Comparison of ENCODE assay signal across 8 mouse cellular contexts in the genomic region with DNA sequence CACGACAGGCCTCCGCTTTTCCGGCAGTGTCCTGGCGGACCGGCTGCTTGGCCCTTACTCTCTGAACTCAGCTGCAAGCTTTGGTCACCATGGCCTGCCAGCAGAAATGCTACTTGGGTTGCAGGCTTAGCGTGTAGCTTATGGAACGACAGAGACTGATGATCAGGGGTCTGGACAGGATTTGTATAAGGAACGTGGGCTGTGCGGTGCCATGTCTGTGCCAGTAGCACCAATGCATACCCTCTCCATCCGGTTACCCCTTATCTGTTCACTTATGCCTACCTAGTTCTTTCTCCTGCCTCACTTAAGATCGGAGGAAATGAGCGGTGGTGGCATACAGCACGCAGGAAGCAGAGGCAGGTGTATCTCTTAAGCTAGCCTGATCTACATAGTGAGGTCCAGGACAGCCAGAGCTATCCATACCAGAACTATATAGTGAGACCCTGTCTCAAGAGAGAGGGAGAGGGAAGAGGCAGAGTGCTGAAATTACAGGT. TPM values are rescaled to one million over a fixed set of nuclear protein-coding genes. Genes with fewer than 3 reads are reported as not detected.
DNase-seq lines count a peak whose midpoint lies in the region; ATAC-seq and TF ChIP-seq lines count a peak whose summit lies in the region.

No protein-coding gene starts in this region.

- no peak for ATAC-seq in lung, embryonic 14.5 days (ENCODE audit: insufficient read depth)
- ATAC-seq in embryonic facial prominence, embryonic 13.5 days (ENCODE audit: insufficient number of reproducible peaks, insufficient read depth, low FRiP score, low TSS enrichment, low read depth) = no peak
- ATAC-seq in intestine, embryonic 16.5 days = peak; percentile 1; the same call in 1 of the 2 replicates
- ATAC-seq in neural tube, embryonic 12.5 days (ENCODE audit: low FRiP score, low read depth) = peak; percentile 2; the same call in 1 of the 2 replicates

- DNase-seq in lung, embryonic 14.5 days = no peak
- DNase-seq in lung, postnatal 4 days = no peak
- no peak for DNase-seq in left cerebral cortex, adult 8-10 months (ENCODE audit: low spot score in 2 of 2)
- no peak for DNase-seq in kidney, adult 18-20 months
- no peak for DNase-seq in layer of hippocampus, adult 9-10 months (ENCODE audit: low spot score)

- peak overlapping the region; percentile 84 for H3K4me2 ChIP-seq in lung, embryonic 14.5 days
- H3K4me2 ChIP-seq in embryonic facial prominence, embryonic 13.5 days = peak overlapping the region; percentile 88
- peak overlapping the region; percentile 86 for H3K4me2 ChIP-seq in intestine, embryonic 16.5 days (ENCODE audit: low read depth, low read length)
- peak overlapping the region; percentile 72 for H3K4me2 ChIP-seq in neural tube, embryonic 12.5 days (replicated peaks)

- H3K4me3 ChIP-seq in lung, embryonic 14.5 days (ENCODE audit: low read depth, low read length) = peak overlapping the region; percentile 55
- H3K4me3 ChIP-seq in embryonic facial prominence, embryonic 13.5 days = peak overlapping the region; percentile 57
- H3K4me3 ChIP-seq in intestine, embryonic 16.5 days (ENCODE audit: low read length) = peak overlapping the region; percentile 51
- H3K4me3 ChIP-seq in neural tube, embryonic 12.5 days = peak overlapping the region; percentile 46

- TF ChIP-seq CTCF in lung, embryonic 14.5 days (IDR thresholded peaks at IDR 0.05; ENCODE audit: low read depth) = no peak

- WGBS in lung, embryonic 14.5 days = 15% methylated on average over 13 of the region's 13 CpGs
- 23% methylated on average over 13 of the region's 13 CpGs for WGBS in embryonic facial prominence, embryonic 13.5 days
- 21% methylated on average over 13 of the region's 13 CpGs for WGBS in intestine, embryonic 16.5 days
- 26% methylated on average over 13 of the region's 13 CpGs for WGBS in neural tube, embryonic 12.5 days

- H3K4me1 ChIP-seq in lung, embryonic 14.5 days (ENCODE audit: insufficient read depth) = peaks cover 21% of the 10 kb centered on the region
- peaks cover 23% of the 10 kb centered on the region for H3K4me1 ChIP-seq in embryonic facial prominence, embryonic 13.5 days
- peaks cover 19% of the 10 kb centered on the region for H3K4me1 ChIP-seq in intestine, embryonic 16.5 days (ENCODE audit: control insufficient read depth, insufficient read depth, low read length)
- peaks cover 19% of the 10 kb centered on the region for H3K4me1 ChIP-seq in neural tube, embryonic 12.5 days

- H3K9ac ChIP-seq in lung, embryonic 14.5 days = peak overlapping the region; percentile 75
- peak overlapping the region; percentile 84 for H3K9ac ChIP-seq in embryonic facial prominence, embryonic 13.5 days
- peak overlapping the region; percentile 73 for H3K9ac ChIP-seq in intestine, embryonic 16.5 days (ENCODE audit: low read depth, low read length)
- H3K9ac ChIP-seq in neural tube, embryonic 12.5 days = peak overlapping the region; percentile 71

- H3K27me3 ChIP-seq in lung, embryonic 14.5 days (ENCODE audit: insufficient read depth, low read length) = no peaks in the 10 kb centered on the region
- no peaks in the 10 kb centered on the region for H3K27me3 ChIP-seq in embryonic facial prominence, embryonic 13.5 days
- no peaks in the 10 kb centered on the region for H3K27me3 ChIP-seq in intestine, embryonic 16.5 days (replicated peaks; ENCODE audit: control insufficient read depth, insufficient read depth, low read length)
- no peaks in the 10 kb centered on the region for H3K27me3 ChIP-seq in neural tube, embryonic 12.5 days (replicated peaks)

- H3K36me3 ChIP-seq in lung, embryonic 14.5 days (ENCODE audit: insufficient read depth) = peaks cover 11% of the 10 kb centered on the region
- peaks cover under 1% of the 10 kb centered on the region for H3K36me3 ChIP-seq in embryonic facial prominence, embryonic 13.5 days
- H3K36me3 ChIP-seq in intestine, embryonic 16.5 days (ENCODE audit: control insufficient read depth, insufficient read depth, low read length) = no peaks in the 10 kb centered on the region
- peaks cover 3% of the 10 kb centered on the region; the same call in 1 of the 2 replicates for H3K36me3 ChIP-seq in neural tube, embryonic 12.5 days

- no peaks in the 10 kb centered on the region for H3K9me3 ChIP-seq in lung, embryonic 14.5 days (ENCODE audit: low read depth, low read length)
- H3K9me3 ChIP-seq in embryonic facial prominence, embryonic 13.5 days = no peaks in the 10 kb centered on the region
- no peaks in the 10 kb centered on the region for H3K9me3 ChIP-seq in intestine, embryonic 16.5 days (ENCODE audit: control insufficient read depth, low read length)
- no peaks in the 10 kb centered on the region for H3K9me3 ChIP-seq in neural tube, embryonic 12.5 days

- peak overlapping the region; percentile 94 for H3K27ac ChIP-seq in lung, embryonic 14.5 days (ENCODE audit: low read depth)
- peak overlapping the region; percentile 96 for H3K27ac ChIP-seq in embryonic facial prominence, embryonic 13.5 days
- H3K27ac ChIP-seq in intestine, embryonic 16.5 days (ENCODE audit: low read length) = peak overlapping the region; percentile 84
- peak overlapping the region; percentile 77 for H3K27ac ChIP-seq in neural tube, embryonic 12.5 days

RNA-seq across cellular contexts. Expression of gene Stip1, which starts 0.9 kb away (rescaled TPM):
- polyA plus RNA-seq in lung, embryonic 14.5 days (2014; fragmentation: Nextera tagmentation; extraction: Ambion mirVana) = 250 and 255 TPM in 2 replicates
- polyA plus RNA-seq in embryonic facial prominence, embryonic 13.5 days (2015; fragmentation: Nextera tagmentation; extraction: Ambion mirVana) = 211 and 240 TPM in 2 replicates
- 194 and 208 TPM in 2 replicates for polyA plus RNA-seq in intestine, embryonic 16.5 days (2015; fragmentation: Nextera tagmentation; extraction: Ambion mirVana)
- 278 and 294 TPM in 2 replicates for polyA plus RNA-seq in neural tube, embryonic 12.5 days (2016; fragmentation: Nextera tagmentation; extraction: Ambion mirVana)
- 100 to 1,000 TPM; 160 to 199 (median 183) TPM for total RNA-seq in left cerebral cortex, adult 8-10 months (2022)

RNA-seq across cellular contexts. Expression of gene Macrod1, which starts 15.9 kb away (rescaled TPM):
- polyA plus RNA-seq in lung, embryonic 14.5 days (2014; fragmentation: Nextera tagmentation; extraction: Ambion mirVana) = 11.0 and 11.4 TPM in 2 replicates
- 7.1 and 9.0 TPM in 2 replicates for polyA plus RNA-seq in embryonic facial prominence, embryonic 13.5 days (2015; fragmentation: Nextera tagmentation; extraction: Ambion mirVana)
- polyA plus RNA-seq in intestine, embryonic 16.5 days (2015; fragmentation: Nextera tagmentation; extraction: Ambion mirVana) = 11.6 and 13.1 TPM in 2 replicates
- 3.4 and 5.2 TPM in 2 replicates for polyA plus RNA-seq in neural tube, embryonic 12.5 days (2016; fragmentation: Nextera tagmentation; extraction: Ambion mirVana)
- total RNA-seq in left cerebral cortex, adult 8-10 months (2022) = 10 to 100 TPM; 16.7 to 19.7 (median 18.0) TPM

RNA-seq across cellular contexts. Expression of gene Fermt3, which starts 21.4 kb away (rescaled TPM):
- 8.6 and 9.1 TPM in 2 replicates for polyA plus RNA-seq in lung, embryonic 14.5 days (2014; fragmentation: Nextera tagmentation; extraction: Ambion mirVana)
- 6.9 and 7.9 TPM in 2 replicates for polyA plus RNA-seq in embryonic facial prominence, embryonic 13.5 days (2015; fragmentation: Nextera tagmentation; extraction: Ambion mirVana)
- 13.0 and 14.4 TPM in 2 replicates for polyA plus RNA-seq in intestine, embryonic 16.5 days (2015; fragmentation: Nextera tagmentation; extraction: Ambion mirVana)
- polyA plus RNA-seq in neural tube, embryonic 12.5 days (2016; fragmentation: Nextera tagmentation; extraction: Ambion mirVana) = 6.5 and 6.9 TPM in 2 replicates
- 10 to 100 TPM in 1 of 4 experiments, 1 to 10 TPM in 3; 4.1 to 11.5 (median 7.1) TPM for total RNA-seq in left cerebral cortex, adult 8-10 months (2022)

RNA-seq across cellular contexts. Expression of gene Trpt1, which starts 44.8 kb away (rescaled TPM):
- 9.0 and 10.5 TPM in 2 replicates for polyA plus RNA-seq in lung, embryonic 14.5 days (2014; fragmentation: Nextera tagmentation; extraction: Ambion mirVana)
- polyA plus RNA-seq in embryonic facial prominence, embryonic 13.5 days (2015; fragmentation: Nextera tagmentation; extraction: Ambion mirVana) = 11.9 and 12.4 TPM in 2 replicates
- polyA plus RNA-seq in intestine, embryonic 16.5 days (2015; fragmentation: Nextera tagmentation; extraction: Ambion mirVana) = 8.9 and 9.5 TPM in 2 replicates
- polyA plus RNA-seq in neural tube, embryonic 12.5 days (2016; fragmentation: Nextera tagmentation; extraction: Ambion mirVana) = 12.7 and 13.7 TPM in 2 replicates
- 10 to 100 TPM; 20.2 to 25.3 (median 21.3) TPM for total RNA-seq in left cerebral cortex, adult 8-10 months (2022)

RNA-seq across cellular contexts. Expression of gene Nudt22, which starts 44.8 kb away (rescaled TPM):
- polyA plus RNA-seq in lung, embryonic 14.5 days (2014; fragmentation: Nextera tagmentation; extraction: Ambion mirVana) = 20.4 and 20.7 TPM in 2 replicates
- 19.7 and 22.4 TPM in 2 replicates for polyA plus RNA-seq in embryonic facial prominence, embryonic 13.5 days (2015; fragmentation: Nextera tagmentation; extraction: Ambion mirVana)
- polyA plus RNA-seq in intestine, embryonic 16.5 days (2015; fragmentation: Nextera tagmentation; extraction: Ambion mirVana) = 33.0 and 40.2 TPM in 2 replicates
- polyA plus RNA-seq in neural tube, embryonic 12.5 days (2016; fragmentation: Nextera tagmentation; extraction: Ambion mirVana) = 19.5 and 25.2 TPM in 2 replicates
- total RNA-seq in left cerebral cortex, adult 8-10 months (2022) = 10 to 100 TPM; 13.8 to 17.0 (median 16.2) TPM

Comparison
In these comparisons a context has a peak if more than half of its experiments do, and no peak if none do; other contexts are left out.
1. ATAC-seq: peak in intestine, embryonic 16.5 days (single experiment) and neural tube, embryonic 12.5 days (single experiment); none in lung, embryonic 14.5 days (single experiment) and embryonic facial prominence, embryonic 13.5 days (single experiment).
2. Peak in every context shown above with its lines, with median percentiles within 50 percentile points of each other: H3K27ac ChIP-seq, H3K4me2 ChIP-seq, H3K4me3 ChIP-seq and H3K9ac ChIP-seq.